Mouse (Mus musculus): Measurements from ENCODE around the gene Dsp. TPM values are rescaled to one million over a fixed set of nuclear protein-coding genes. Genes with fewer than 3 reads are reported as not detected.

Dsp gene
- polyA plus RNA-seq (2012; rRNA removed), result 0.10 and 0.19 TPM in 2 replicates

GRCm38 (mm10) chr13:38151069-38151588 is at the start of gene Dsp:
Gene Dsp, plus strand, starts transcription at chr13:38151294.
- 1% methylated on average over 58 of the region's 58 CpGs for WGBS
- H3K27ac ChIP-seq (ENCODE audit: insufficient read depth, low read length), result no peak within 1 kb of the TSS
- no peak within 1 kb of the TSS for H3K4me3 ChIP-seq (replicated peaks; ENCODE audit: insufficient read depth, low read depth, low read length)
- DNase-seq, result peak in 1 of 2 experiments; percentile 18
- peaks cover 8% of the 10 kb centered on the region; the same call in 1 of the 2 replicates for H3K27me3 ChIP-seq (ENCODE audit: control insufficient read depth, insufficient read depth, low read length)
- no peak for TF ChIP-seq POLR2A (IDR thresholded peaks at IDR 0.05; ENCODE audit: borderline replicate concordance, insufficient read depth, low read length)
- TF ChIP-seq CTCF (IDR thresholded peaks at IDR 0.05; ENCODE audit: borderline replicate concordance, insufficient read depth, low read depth, low read length), result no peak
- no peaks in the 10 kb centered on the region for H3K4me1 ChIP-seq (ENCODE audit: control insufficient read depth, insufficient read depth, low read length)

DNA sequence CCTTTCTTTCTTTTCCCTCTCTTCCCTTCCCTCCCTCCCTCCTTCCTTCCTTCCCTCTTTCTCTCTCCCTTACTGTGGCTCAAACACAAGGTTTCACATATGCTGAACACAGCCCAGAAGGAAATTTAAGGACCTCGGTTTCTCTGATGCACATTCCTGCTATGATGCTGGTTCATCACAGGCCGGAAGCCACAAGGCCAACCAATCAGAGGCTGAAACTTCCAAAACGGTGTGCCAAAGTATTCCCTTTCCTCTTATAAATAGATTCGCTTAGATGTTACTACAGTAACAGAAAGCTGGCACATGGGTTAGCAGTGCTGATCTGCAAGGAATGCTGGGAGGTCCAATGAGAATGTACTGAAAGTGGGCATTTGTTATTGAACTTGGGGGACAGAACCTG is 47.7 kb upstream of the Dsp start:
- H3K27ac ChIP-seq (ENCODE audit: insufficient read depth, low read length), result no peak overlapping the region
- no peaks in the 10 kb centered on the region for H3K4me1 ChIP-seq (ENCODE audit: control insufficient read depth, insufficient read depth, low read length)
- DNase-seq, result no peak
- 63% methylated on average over 4 of the region's 4 CpGs for WGBS
- H3K4me3 ChIP-seq (replicated peaks; ENCODE audit: insufficient read depth, low read depth, low read length), result no peak overlapping the region
- no peak for TF ChIP-seq POLR2A (IDR thresholded peaks at IDR 0.05; ENCODE audit: borderline replicate concordance, insufficient read depth, low read length)
- TF ChIP-seq CTCF (IDR thresholded peaks at IDR 0.05; ENCODE audit: borderline replicate concordance, insufficient read depth, low read depth, low read length), result no peak
- no peaks in the 10 kb centered on the region for H3K27me3 ChIP-seq (ENCODE audit: control insufficient read depth, insufficient read depth, low read length)

GRCm38 (mm10) chr13:38104501-38104900 is 46.6 kb upstream of the Dsp start:
- DNase-seq, result no peak
- Histone ChIP-seq H3K4me1 (ENCODE audit: control insufficient read depth, insufficient read depth, low read length) (no peaks in the 10 kb centered on the region), H3K4me3 (replicated peaks; ENCODE audit: insufficient read depth, low read depth, low read length) (no peak overlapping the region), H3K27me3 (ENCODE audit: control insufficient read depth, insufficient read depth, low read length) (no peaks in the 10 kb centered on the region), H3K27ac (ENCODE audit: insufficient read depth, low read length) (no peak overlapping the region)
- TF ChIP-seq CTCF (IDR thresholded peaks at IDR 0.05; ENCODE audit: borderline replicate concordance, insufficient read depth, low read depth, low read length) (no peak), POLR2A (IDR thresholded peaks at IDR 0.05; ENCODE audit: borderline replicate concordance, insufficient read depth, low read length) (no peak)
- WGBS, result 91% methylated on average over 10 of the region's 10 CpGs

DNA sequence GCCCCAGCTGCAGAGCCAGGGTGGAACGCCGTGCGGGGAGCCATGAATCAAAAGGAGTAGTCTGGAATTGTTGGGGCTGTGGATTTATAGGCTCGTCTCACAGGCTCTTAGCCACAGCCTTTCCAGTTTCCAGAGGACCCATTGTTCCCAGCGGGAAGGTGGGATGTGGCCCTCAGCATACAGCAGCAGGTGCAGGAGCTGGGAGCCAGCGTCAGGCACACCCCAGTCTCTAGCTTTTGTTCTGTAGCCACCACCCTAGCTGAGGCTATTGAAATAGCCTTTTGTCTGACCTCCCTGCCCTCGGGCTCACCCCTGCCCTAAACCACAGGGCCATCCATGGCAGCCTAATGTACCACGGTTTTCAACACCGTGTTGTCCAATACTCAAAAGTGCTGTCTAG is 42.0 kb upstream of the Dsp start:
- H3K27ac ChIP-seq (ENCODE audit: insufficient read depth, low read length), result no peak overlapping the region
- H3K4me1 ChIP-seq (ENCODE audit: control insufficient read depth, insufficient read depth, low read length), result no peaks in the 10 kb centered on the region
- no peak overlapping the region for H3K4me3 ChIP-seq (replicated peaks; ENCODE audit: insufficient read depth, low read depth, low read length)
- no peak for DNase-seq
- no peak for TF ChIP-seq CTCF (IDR thresholded peaks at IDR 0.05; ENCODE audit: borderline replicate concordance, insufficient read depth, low read depth, low read length)
- no peak for TF ChIP-seq POLR2A (IDR thresholded peaks at IDR 0.05; ENCODE audit: borderline replicate concordance, insufficient read depth, low read length)
- H3K27me3 ChIP-seq (ENCODE audit: control insufficient read depth, insufficient read depth, low read length), result no peaks in the 10 kb centered on the region
- 75% methylated on average over 9 of the region's 9 CpGs for whole genome bisulfite sequencing

GRCm38 (mm10) chr13:38122321-38122720 is 28.8 kb upstream of the Dsp start:
- TF ChIP-seq CTCF (IDR thresholded peaks at IDR 0.05; ENCODE audit: borderline replicate concordance, insufficient read depth, low read depth, low read length), result no peak
- no peak overlapping the region for H3K4me3 ChIP-seq (replicated peaks; ENCODE audit: insufficient read depth, low read depth, low read length)
- 93% methylated on average over 9 of the region's 9 CpGs for WGBS
- DNase-seq, result no peak
- H3K27ac ChIP-seq (ENCODE audit: insufficient read depth, low read length), result no peak overlapping the region
- H3K27me3 ChIP-seq (ENCODE audit: control insufficient read depth, insufficient read depth, low read length), result no peaks in the 10 kb centered on the region
- H3K4me1 ChIP-seq (ENCODE audit: control insufficient read depth, insufficient read depth, low read length), result no peaks in the 10 kb centered on the region

- TF ChIP-seq POLR2A (IDR thresholded peaks at IDR 0.05; ENCODE audit: borderline replicate concordance, insufficient read depth, low read length), result no peak
- no peak for TF ChIP-seq CTCF (IDR thresholded peaks at IDR 0.05; ENCODE audit: borderline replicate concordance, insufficient read depth, low read depth, low read length)
- no peak overlapping the region for H3K4me3 ChIP-seq (replicated peaks; ENCODE audit: insufficient read depth, low read depth, low read length)
- WGBS, result 78% methylated on average over 4 of the region's 4 CpGs
- DNase-seq, result no peak
- H3K27ac ChIP-seq (ENCODE audit: insufficient read depth, low read length), result no peak overlapping the region
- no peaks in the 10 kb centered on the region for H3K4me1 ChIP-seq (ENCODE audit: control insufficient read depth, insufficient read depth, low read length)
- no peaks in the 10 kb centered on the region for H3K27me3 ChIP-seq (ENCODE audit: control insufficient read depth, insufficient read depth, low read length)
Measured at GRCm38 (mm10) chr13:38123666-38124065, 27.4 kb upstream of the Dsp start.

DNA sequence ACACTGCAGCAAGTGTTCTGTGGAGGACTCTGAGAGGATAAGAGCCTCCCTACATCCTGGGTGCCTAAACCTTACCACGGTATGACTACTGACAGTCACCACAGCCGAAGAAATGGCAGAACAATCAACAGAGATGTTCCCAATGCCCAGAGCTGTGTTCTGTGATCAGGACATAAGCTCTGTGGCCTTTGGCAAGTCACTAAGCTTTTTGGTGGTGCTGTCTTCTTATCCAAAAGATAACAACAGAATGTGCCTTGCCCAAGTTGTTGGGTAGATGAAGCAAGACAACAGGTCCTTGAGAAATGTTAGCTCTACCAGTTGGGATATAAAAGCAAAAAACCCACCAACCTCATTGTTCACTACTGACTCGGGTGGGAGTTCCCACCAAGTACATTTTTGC is 23.4 kb upstream of the Dsp start:
- whole genome bisulfite sequencing, result 85% methylated on average over 3 of the region's 3 CpGs
- no peaks in the 10 kb centered on the region for H3K4me1 ChIP-seq (ENCODE audit: control insufficient read depth, insufficient read depth, low read length)
- no peak overlapping the region for H3K27ac ChIP-seq (ENCODE audit: insufficient read depth, low read length)
- DNase-seq, result no peak
- no peaks in the 10 kb centered on the region for H3K27me3 ChIP-seq (ENCODE audit: control insufficient read depth, insufficient read depth, low read length)
- no peak for TF ChIP-seq CTCF (IDR thresholded peaks at IDR 0.05; ENCODE audit: borderline replicate concordance, insufficient read depth, low read depth, low read length)
- no peak for TF ChIP-seq POLR2A (IDR thresholded peaks at IDR 0.05; ENCODE audit: borderline replicate concordance, insufficient read depth, low read length)
- no peak overlapping the region for H3K4me3 ChIP-seq (replicated peaks; ENCODE audit: insufficient read depth, low read depth, low read length)

DNA sequence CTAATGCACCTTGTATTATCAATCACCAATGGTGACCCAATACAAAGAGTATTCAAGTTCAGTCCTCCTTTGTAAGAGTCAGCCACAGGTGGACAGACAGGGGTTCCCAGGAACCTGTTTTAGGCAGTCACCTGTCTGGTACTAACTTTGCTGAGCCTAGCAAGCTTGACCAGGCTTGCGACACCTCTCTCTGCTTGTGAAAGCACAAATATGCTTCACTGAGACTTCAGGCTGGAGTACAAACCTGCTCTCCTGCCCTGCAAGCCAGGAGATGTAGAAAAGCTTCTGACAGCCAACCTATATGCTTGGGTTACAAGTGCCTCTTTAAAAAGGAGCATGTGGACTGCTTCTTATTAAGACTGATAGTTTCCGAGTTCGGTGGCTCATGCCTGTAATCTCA is 22.8 kb upstream of the Dsp start:
- TF ChIP-seq CTCF (IDR thresholded peaks at IDR 0.05; ENCODE audit: borderline replicate concordance, insufficient read depth, low read depth, low read length), result no peak
- TF ChIP-seq POLR2A (IDR thresholded peaks at IDR 0.05; ENCODE audit: borderline replicate concordance, insufficient read depth, low read length), result no peak
- 86% methylated on average over 3 of the region's 3 CpGs for WGBS

More for the DNA sequence above, 22.8 kb upstream of the Dsp start:
- H3K4me3 ChIP-seq (replicated peaks; ENCODE audit: insufficient read depth, low read depth, low read length), result no peak overlapping the region
- no peak for DNase-seq
- no peaks in the 10 kb centered on the region for H3K27me3 ChIP-seq (ENCODE audit: control insufficient read depth, insufficient read depth, low read length)
- no peak overlapping the region for H3K27ac ChIP-seq (ENCODE audit: insufficient read depth, low read length)
- no peaks in the 10 kb centered on the region for H3K4me1 ChIP-seq (ENCODE audit: control insufficient read depth, insufficient read depth, low read length)

Data from cerebellum, adult 2 months (tissue).